Mouse (Mus musculus) lung, embryonic 14.5 days (tissue): ENCODE data around the gene Nmrk2. TPM values are rescaled to one million over a fixed set of nuclear protein-coding genes. Genes with fewer than 3 reads are reported as not detected.

Experiments
- ATAC-seq: fragments of 200-750 bp; cut with Nextera tagmentation; 2 replicates; pipeline ENCODE4 v1.8.0; 2017; ENCODE audit warnings: mild to moderate bottlenecking, moderate TSS enrichment, moderate library complexity; ENCODE audit not compliant: insufficient read depth
- DNase-seq: peaks from one replicate; pipeline ENCODE4 v3.0.0-alpha.2; 2015
- H3K27ac ChIP-seq: fragments of 300-500 bp; sonication (generic); 2 replicates; pipeline ENCODE4 v1.5.1; 2014; ENCODE audit warnings: low read depth, mild to moderate bottlenecking, moderate library complexity
- H3K27me3 ChIP-seq: fragments of 300-500 bp; sonication (generic); 2 replicates; pipeline ENCODE4 v1.6.1; 2014; ENCODE audit warnings: low read length, control low read depth; ENCODE audit not compliant: insufficient read depth
- H3K36me3 ChIP-seq: fragments of 300-500 bp; sonication (generic); 2 replicates; pipeline ENCODE4 v1.6.1; 2014; ENCODE audit warnings: control low read depth; ENCODE audit not compliant: insufficient read depth
- H3K4me1 ChIP-seq: fragments of 300-500 bp; sonication (generic); 2 replicates; pipeline ENCODE4 v1.6.1; 2014; ENCODE audit warnings: antibody characterized with exemption, control low read depth; ENCODE audit not compliant: insufficient read depth
- H3K4me2 ChIP-seq: fragments of 300-500 bp; sonication (generic); 2 replicates; pipeline ENCODE4 v1.6.1; 2014; ENCODE audit warnings: mild to moderate bottlenecking
- H3K4me3 ChIP-seq: fragments of 300-500 bp; sonication (generic); 2 replicates; pipeline ENCODE4 v1.5.1; 2014; ENCODE audit warnings: low read depth, low read length
- H3K9ac ChIP-seq: fragments of 300-500 bp; sonication (generic); 2 replicates; pipeline ENCODE4 v1.6.1; 2014
- H3K9me3 ChIP-seq: fragments of 300-500 bp; sonication (generic); 2 replicates; pipeline ENCODE4 v1.6.1; 2016; ENCODE audit warnings: low read depth, low read length, control low read depth
- CTCF ChIP-seq: IDR thresholded peaks from 2 replicates; pipeline ENCODE4 v1.5.1; 2016; ENCODE audit warnings: antibody characterized with exemption, low read depth
- WGBS: fragments of 180-500 bp; shearing (Covaris S2); extraction: QIAGEN DNeasy Blood & Tissue Kit; methylation state at CpG from one replicate; pipeline ENCODE4 v1.1.7; 2014; 5-methylcytosine and 5-hydroxymethylcytosine counted together
- polyA plus RNA-seq: library from polyadenylated mRNA; unstranded; fragments of >200 nt; fragmentation: Nextera tagmentation; extraction: Ambion mirVana; gene quantifications from 2 replicates; pipeline ENCODE4 v1.2.1, GENCODE M21; 2014

The Nmrk2 gene
- polyA plus RNA-seq, 1 experiment from 2014 or later = not detected

- 1% methylated on average over 93 of the region's 93 CpGs for WGBS
- Histone ChIP-seq H3K36me3 (peaks cover 37% of the 10 kb centered on the region), H3K9me3 (no peaks in the 10 kb centered on the region), H3K4me1 (0 out of 2 replicates have a peak, but pooled peaks cover 4% of the 10 kb centered on the region), H3K4me3 (peak overlapping the region; percentile 53), H3K4me2 (peak overlapping the region; percentile 92), H3K27me3 (peaks cover 30% of the 10 kb centered on the region), H3K9ac (peak overlapping the region; percentile 64), H3K27ac (peak overlapping the region; percentile 90)
- DNase-seq (peak; percentile 90), ATAC-seq (peak; percentile 79)
- TF ChIP-seq CTCF = no peak
Measured at GRCm38 (mm10) chr10:81192270-81192967, 9.4 kb downstream of the Nmrk2 start.

GRCm38 (mm10) chr10:81191342-81191982, 10.4 kb downstream of the Nmrk2 start:
- peak overlapping the region; percentile 92; the same call in 1 of the 2 replicates for H3K4me2 ChIP-seq
- H3K36me3 ChIP-seq = peaks cover 46% of the 10 kb centered on the region
- 0 out of 2 replicates have a peak, but pooled peaks cover 4% of the 10 kb centered on the region for H3K4me1 ChIP-seq
- H3K27ac ChIP-seq = peak overlapping the region; percentile 90
- no peak for TF ChIP-seq CTCF
- peaks cover 30% of the 10 kb centered on the region for H3K27me3 ChIP-seq
- H3K4me3 ChIP-seq = peak overlapping the region; percentile 53
- peak; percentile 32 for DNase-seq
- no peak overlapping the region for H3K9ac ChIP-seq
- WGBS = 76% methylated on average over 18 of the region's 18 CpGs
- no peak for ATAC-seq
- H3K9me3 ChIP-seq = no peaks in the 10 kb centered on the region

- 54% methylated on average over 6 of the region's 6 CpGs for WGBS
- H3K9me3 ChIP-seq = no peaks in the 10 kb centered on the region
- no peak overlapping the region for H3K9ac ChIP-seq
Measured at GRCm38 (mm10) chr10:81190912-81191321, 10.9 kb downstream of the Nmrk2 start.

GRCm38 (mm10) chr10:81190236-81190911, 11.5 kb downstream of the Nmrk2 start:
- ATAC-seq (no peak), DNase-seq (peak; percentile 31)
- Histone ChIP-seq H3K36me3 (peaks cover 54% of the 10 kb centered on the region), H3K9me3 (no peaks in the 10 kb centered on the region), H3K4me1 (0 out of 2 replicates have a peak, but pooled peaks cover 4% of the 10 kb centered on the region), H3K4me2 (no peak overlapping the region), H3K9ac (no peak overlapping the region), H3K4me3 (no peak overlapping the region), H3K27me3 (peaks cover 23% of the 10 kb centered on the region), H3K27ac (no peak overlapping the region)
- WGBS = 67% methylated on average over 31 of the region's 31 CpGs
- peak; percentile 70 for TF ChIP-seq CTCF

More at GRCm38 (mm10) chr10:81190912-81191321, 10.9 kb downstream of the Nmrk2 start:
- Histone ChIP-seq H3K27ac (peak overlapping the region; percentile 90; the same call in 1 of the 2 replicates), H3K4me3 (no peak overlapping the region), H3K4me2 (no peak overlapping the region), H3K36me3 (peaks cover 49% of the 10 kb centered on the region), H3K4me1 (0 out of 2 replicates have a peak, but pooled peaks cover 4% of the 10 kb centered on the region), H3K27me3 (peaks cover 28% of the 10 kb centered on the region)
- DNase-seq (peak; percentile 39), ATAC-seq (no peak)
- TF ChIP-seq CTCF = peak; percentile 48

GRCm38 (mm10) chr10:81189821-81190220, 12.0 kb downstream of the Nmrk2 start:
- TF ChIP-seq CTCF = no peak
- peaks cover 17% of the 10 kb centered on the region for H3K27me3 ChIP-seq
- WGBS = 74% methylated on average over 26 of the region's 26 CpGs
- H3K9ac ChIP-seq = no peak overlapping the region
- no peak for DNase-seq
- H3K4me2 ChIP-seq = no peak overlapping the region
- no peak for ATAC-seq
- H3K27ac ChIP-seq = no peak overlapping the region
- no peaks in the 10 kb centered on the region for H3K9me3 ChIP-seq
- H3K4me3 ChIP-seq = no peak overlapping the region
- 0 out of 2 replicates have a peak, but pooled peaks cover 6% of the 10 kb centered on the region for H3K4me1 ChIP-seq
- peaks cover 58% of the 10 kb centered on the region for H3K36me3 ChIP-seq

- Histone ChIP-seq H3K27ac (no peak overlapping the region), H3K4me3 (no peak overlapping the region), H3K27me3 (no peaks in the 10 kb centered on the region), H3K4me2 (no peak overlapping the region), H3K9me3 (no peaks in the 10 kb centered on the region), H3K9ac (no peak overlapping the region), H3K36me3 (peaks cover 68% of the 10 kb centered on the region), H3K4me1 (0 out of 2 replicates have a peak, but pooled peaks cover 5% of the 10 kb centered on the region)
- ATAC-seq (no peak), DNase-seq (no peak)
- TF ChIP-seq CTCF = no peak
- WGBS = 96% methylated on average over 9 of the region's 9 CpGs
Measured at GRCm38 (mm10) chr10:81187161-81187560, 14.7 kb downstream of the Nmrk2 start.

GRCm38 (mm10) chr10:81184765-81185164, 17.1 kb downstream of the Nmrk2 start:
- H3K36me3 ChIP-seq = peaks cover 73% of the 10 kb centered on the region
- TF ChIP-seq CTCF = no peak
- peak; percentile 84 for DNase-seq
- no peaks in the 10 kb centered on the region for H3K27me3 ChIP-seq
- H3K27ac ChIP-seq = peak overlapping the region; percentile 72
- H3K4me1 ChIP-seq = 0 out of 2 replicates have a peak, but pooled peaks cover 5% of the 10 kb centered on the region
- ATAC-seq = peak; percentile 2; the same call in 1 of the 2 replicates
- H3K9me3 ChIP-seq = no peaks in the 10 kb centered on the region
- 6% methylated on average over 4 of the region's 4 CpGs for WGBS
- H3K4me2 ChIP-seq = peak overlapping the region; percentile 63; the same call in 1 of the 2 replicates
- no peak overlapping the region; the same call in 1 of the 2 replicates for H3K4me3 ChIP-seq
- no peak overlapping the region for H3K9ac ChIP-seq
